Mouse (Mus musculus) c-Kit-positive CD71-positive TER-119-positive erythroid progenitor cells, embryonic 14.5 days (primary cell): Measurements from ENCODE around the gene Frk.
"Not testable (repeated sequence)": the region's sequence is repeated elsewhere in the genome, so short reads cannot be mapped to it uniquely, and the experiment has no call there.

ENCODE experiments used
- DNase-seq: peaks from one replicate; pipeline ENCODE4 v3.0.0-alpha.2; 2013; ENCODE audit warnings: low spot score

Gene Frk

GRCm38 (mm10) chr10:34617216-34617615, 134.0 kb downstream of the Frk start:
- no peak for DNase-seq

- no peak for DNase-seq
Observed at GRCm38 (mm10) chr10:34618490-34618889, 135.3 kb downstream of the Frk start.

GRCm38 (mm10) chr10:34620540-34620939, 137.3 kb downstream of the Frk start:
- not testable (repeated sequence) for DNase-seq

GRCm38 (mm10) chr10:34638245-34638644, 155.0 kb downstream of the Frk start:
- no peak for DNase-seq
